Mouse (Mus musculus): Measurements from ENCODE around the gene Ncf2.

- TF ChIP-seq CTCF (IDR thresholded peaks at IDR 0.05; ENCODE audit: low read depth) = no peak
- no peak for TF ChIP-seq EP300 (optimal IDR thresholded peaks at IDR 0.05)
These were observed 40.3 kb downstream of the Ncf2 start for GRCm38 (mm10) chr1:152840343-152840742.
